Mouse (Mus musculus): ENCODE data around the gene Zfp658.

DNA sequence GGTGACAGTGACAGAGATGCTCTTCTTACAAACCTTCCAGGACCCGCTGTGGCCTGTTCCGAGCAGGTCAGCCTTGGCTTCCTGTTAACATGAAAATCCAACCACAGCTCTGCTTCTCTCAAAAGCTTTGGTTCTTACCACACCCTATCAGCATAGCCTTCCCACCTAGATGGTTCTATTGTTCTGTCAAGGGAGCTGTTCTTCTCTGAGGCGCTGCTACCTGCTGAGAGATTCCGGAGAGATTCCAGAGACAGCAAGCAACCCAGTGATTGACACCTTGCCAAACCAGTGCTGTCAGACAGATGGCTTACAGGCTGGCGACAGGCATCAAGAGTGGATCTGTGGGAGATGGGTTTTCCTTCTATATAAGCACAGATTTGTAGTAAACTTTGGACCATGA lies 14.4 kb upstream of the Zfp658 start:
- TF ChIP-seq CTCF (IDR thresholded peaks at IDR 0.05; ENCODE audit: low read depth, low read length) (no peak), EP300 (IDR thresholded peaks at IDR 0.05; ENCODE audit: insufficient read depth, low read depth, low read length) (no peak), POLR2A (IDR thresholded peaks at IDR 0.05; ENCODE audit: insufficient read depth, low read length) (no peak)
